Mouse (Mus musculus) embryonic fibroblast, embryonic 13.5 days (primary cell): ENCODE results near the gene Lpin1. TPM values are rescaled to one million over a fixed set of nuclear protein-coding genes. Genes with fewer than 3 reads are reported as not detected.
A peak's percentile ranks its signal among the peaks of the same experiment; 100 is the strongest.

ENCODE experiments used
- H3K27ac ChIP-seq: 2 replicates; pipeline ENCODE4 v1.5.1; 2012; ENCODE audit warnings: low read length, control low read depth, inconsistent platforms; ENCODE audit not compliant: insufficient read depth
- H3K4me1 ChIP-seq: 2 replicates; pipeline ENCODE4 v1.6.1; 2011; ENCODE audit warnings: low read length; ENCODE audit not compliant: control insufficient read depth, insufficient read depth
- H3K4me3 ChIP-seq: 2 replicates; pipeline ENCODE4 v1.5.1; 2011; ENCODE audit warnings: mild to moderate bottlenecking, control low read depth, low read length; ENCODE audit not compliant: insufficient read depth
- CTCF ChIP-seq: IDR thresholded peaks from 2 replicates; pipeline ENCODE4 v1.5.1; 2011; ENCODE audit warnings: mild to moderate bottlenecking, control low read depth, low read length, moderate library complexity, borderline replicate concordance; ENCODE audit not compliant: insufficient read depth
- POLR2A ChIP-seq: IDR thresholded peaks from 2 replicates; pipeline ENCODE4 v1.6.1; 2011; ENCODE audit warnings: low read depth, mild to moderate bottlenecking, control low read depth, low read length, moderate library complexity
- polyA plus RNA-seq: library from polyadenylated mRNA; stranded (reverse); fragments of >200 nt; gene quantifications from 2 replicates; pipeline ENCODE4 v1.2.4, GENCODE M21; 2011; ENCODE audit warnings: low read depth; ENCODE audit not compliant: missing spikeins, insufficient read length

Gene Lpin1
- polyA plus RNA-seq, 1 experiment, result 8.9 TPM

- H3K4me1 ChIP-seq, result peaks cover 8% of the 10 kb centered on the region; the same call in 1 of the 2 replicates
- no peak overlapping the region for H3K27ac ChIP-seq
- no peak for TF ChIP-seq CTCF
- no peak for TF ChIP-seq POLR2A
- no peak overlapping the region for H3K4me3 ChIP-seq
These were observed 19.1 kb downstream of the Lpin1 start for GRCm38 (mm10) chr12:16591453-16592200.

GRCm38 (mm10) chr12:16589966-16590365 lies 20.8 kb downstream of the Lpin1 start:
- H3K4me1 ChIP-seq, result peaks cover 14% of the 10 kb centered on the region; the same call in 1 of the 2 replicates
- no peak overlapping the region for H3K27ac ChIP-seq
- TF ChIP-seq POLR2A, result no peak
- no peak for TF ChIP-seq CTCF
- no peak overlapping the region for H3K4me3 ChIP-seq

- Histone ChIP-seq H3K4me1 (peaks cover 14% of the 10 kb centered on the region; the same call in 1 of the 2 replicates), H3K4me3 (peak overlapping the region; percentile 81), H3K27ac (peak overlapping the region; percentile 28; the same call in 1 of the 2 replicates)
- TF ChIP-seq POLR2A, result peak; percentile 75
- no peak for TF ChIP-seq CTCF
These were observed 21.4 kb downstream of the Lpin1 start for GRCm38 (mm10) chr12:16589204-16589949.

- Histone ChIP-seq H3K4me1 (peaks cover 14% of the 10 kb centered on the region; the same call in 1 of the 2 replicates), H3K4me3 (peak overlapping the region; percentile 81), H3K27ac (peak overlapping the region; percentile 28)
- TF ChIP-seq CTCF, result no peak
- TF ChIP-seq POLR2A, result no peak
These were observed 22.2 kb downstream of the Lpin1 start for GRCm38 (mm10) chr12:16588396-16589042.

GRCm38 (mm10) chr12:16587767-16588166 lies 23.0 kb downstream of the Lpin1 start:
- H3K4me1 ChIP-seq, result peaks cover 14% of the 10 kb centered on the region; the same call in 1 of the 2 replicates
- no peak overlapping the region for H3K27ac ChIP-seq
- peak overlapping the region; percentile 81; the same call in 1 of the 2 replicates for H3K4me3 ChIP-seq

GRCm38 (mm10) chr12:16587111-16587510 lies 23.7 kb downstream of the Lpin1 start:
- no peak overlapping the region for H3K27ac ChIP-seq
- H3K4me3 ChIP-seq, result no peak overlapping the region
- no peak for TF ChIP-seq POLR2A
- no peak for TF ChIP-seq CTCF
- peaks cover 14% of the 10 kb centered on the region; the same call in 1 of the 2 replicates for H3K4me1 ChIP-seq

More at GRCm38 (mm10) chr12:16587767-16588166, 23.0 kb downstream of the Lpin1 start:
- TF ChIP-seq CTCF (no peak), POLR2A (no peak)

GRCm38 (mm10) chr12:16584964-16585363 lies 25.8 kb downstream of the Lpin1 start:
- H3K27ac ChIP-seq, result no peak overlapping the region
- H3K4me1 ChIP-seq, result peaks cover 6% of the 10 kb centered on the region; the same call in 1 of the 2 replicates
- H3K4me3 ChIP-seq, result no peak overlapping the region
- TF ChIP-seq CTCF (no peak), POLR2A (no peak)

GRCm38 (mm10) chr12:16584035-16584682 lies 26.6 kb downstream of the Lpin1 start:
- H3K27ac ChIP-seq, result no peak overlapping the region
- TF ChIP-seq CTCF (no peak), POLR2A (no peak)

GRCm38 (mm10) chr12:16583313-16583712 lies 27.5 kb downstream of the Lpin1 start:
- 0 out of 2 replicates have a peak, but pooled peaks cover 6% of the 10 kb centered on the region for H3K4me1 ChIP-seq
- H3K4me3 ChIP-seq, result no peak overlapping the region
- H3K27ac ChIP-seq, result no peak overlapping the region
- TF ChIP-seq CTCF, result no peak
- TF ChIP-seq POLR2A, result no peak

More at GRCm38 (mm10) chr12:16584035-16584682, 26.6 kb downstream of the Lpin1 start:
- Histone ChIP-seq H3K4me1 (0 out of 2 replicates have a peak, but pooled peaks cover 6% of the 10 kb centered on the region), H3K4me3 (no peak overlapping the region)
